Mouse (Mus musculus) liver, embryonic 12.5 days (tissue): ENCODE data around the gene Tbc1d9. TPM values are rescaled to one million over a fixed set of nuclear protein-coding genes. Genes with fewer than 3 reads are reported as not detected.

Source experiments
- ATAC-seq: fragments of 200-750 bp; cut with Nextera tagmentation; 2 replicates; pipeline ENCODE4 v1.8.0; 2017; ENCODE audit warnings: moderate number of reproducible peaks, mild to moderate bottlenecking, moderate library complexity
- H3K27ac ChIP-seq: fragments of 300-500 bp; sonication (generic); 2 replicates; pipeline ENCODE4 v1.5.1; 2016; ENCODE audit warnings: mild to moderate bottlenecking
- H3K27me3 ChIP-seq: fragments of 300-500 bp; sonication (generic); replicated peaks from 2 replicates; pipeline ENCODE4 v1.6.1; 2016; ENCODE audit warnings: mild to moderate bottlenecking, moderate library complexity
- H3K36me3 ChIP-seq: fragments of 300-500 bp; sonication (generic); 2 replicates; pipeline ENCODE4 v1.6.1; 2016; ENCODE audit warnings: mild to moderate bottlenecking, moderate library complexity
- H3K4me1 ChIP-seq: fragments of 300-500 bp; sonication (generic); 2 replicates; pipeline ENCODE4 v1.6.1; 2016
- H3K4me2 ChIP-seq: fragments of 300-500 bp; sonication (generic); 2 replicates; pipeline ENCODE4 v1.6.1; 2016; ENCODE audit warnings: mild to moderate bottlenecking, moderate library complexity
- H3K4me3 ChIP-seq: fragments of 300-500 bp; sonication (generic); 2 replicates; pipeline ENCODE4 v1.5.1; 2016; ENCODE audit warnings: mild to moderate bottlenecking, moderate library complexity
- H3K9ac ChIP-seq: fragments of 300-500 bp; sonication (generic); 2 replicates; pipeline ENCODE4 v1.6.1; 2016; ENCODE audit warnings: mild to moderate bottlenecking, moderate library complexity
- H3K9me3 ChIP-seq: fragments of 300-500 bp; sonication (generic); replicated peaks from 2 replicates; pipeline ENCODE4 v1.6.1; 2016; ENCODE audit warnings: mild to moderate bottlenecking, moderate library complexity
- WGBS: fragments of 180-500 bp; shearing (Covaris S2); methylation state at CpG from one replicate; pipeline ENCODE4 v1.1.7; 2016; ENCODE audit not compliant: insufficient replicate concordance; 5-methylcytosine and 5-hydroxymethylcytosine counted together
- polyA plus RNA-seq: library from polyadenylated mRNA; unstranded; fragments of >200 nt; fragmentation: Nextera tagmentation; extraction: Ambion mirVana; gene quantifications from 2 replicates; pipeline ENCODE4 v1.2.1, GENCODE M21; 2016

Tbc1d9 gene
- polyA plus RNA-seq: 0.60 and 0.72 TPM in 2 replicates

- no peaks in the 10 kb centered on the region for H3K36me3 ChIP-seq
- H3K27me3 ChIP-seq: peaks cover 50% of the 10 kb centered on the region
- WGBS: 2% methylated on average over 63 of the region's 63 CpGs
Observed at GRCm38 (mm10) chr8:83165235-83165930, at the start of gene Tbc1d9. Gene Tbc1d9, plus strand, starts transcription at chr8:83165352.

GRCm38 (mm10) chr8:83135086-83135485, 30.1 kb upstream of the Tbc1d9 start:
- Histone ChIP-seq H3K36me3 (no peaks in the 10 kb centered on the region), H3K27ac (no peak overlapping the region), H3K9ac (no peak overlapping the region), H3K4me1 (no peaks in the 10 kb centered on the region), H3K4me2 (no peak overlapping the region), H3K4me3 (no peak overlapping the region), H3K27me3 (no peaks in the 10 kb centered on the region), H3K9me3 (no peaks in the 10 kb centered on the region)
- 52% methylated on average over 2 of the region's 2 CpGs for WGBS
- no peak for ATAC-seq

More at GRCm38 (mm10) chr8:83165235-83165930, at the start of gene Tbc1d9:
- H3K4me3 ChIP-seq: peak within 1 kb of the TSS; percentile 62
- peak within 1 kb of the TSS; percentile 62 for H3K9ac ChIP-seq
- H3K4me2 ChIP-seq: peak within 1 kb of the TSS; percentile 81
- peak within 1 kb of the TSS; percentile 65 for H3K27ac ChIP-seq
- H3K4me1 ChIP-seq: peaks cover 7% of the 10 kb centered on the region; the same call in 1 of the 2 replicates
- H3K9me3 ChIP-seq: no peaks in the 10 kb centered on the region
- peak; percentile 78 for ATAC-seq

GRCm38 (mm10) chr8:83140068-83140467, 25.1 kb upstream of the Tbc1d9 start:
- no peaks in the 10 kb centered on the region for H3K27me3 ChIP-seq
- H3K9me3 ChIP-seq: no peaks in the 10 kb centered on the region
- no peak overlapping the region for H3K9ac ChIP-seq
- no peak overlapping the region for H3K4me2 ChIP-seq
- H3K27ac ChIP-seq: no peak overlapping the region
- H3K4me1 ChIP-seq: no peaks in the 10 kb centered on the region
- H3K4me3 ChIP-seq: no peak overlapping the region
- H3K36me3 ChIP-seq: no peaks in the 10 kb centered on the region
- no peak for ATAC-seq
- 43% methylated on average over 1 of the region's 1 CpGs for WGBS

- ATAC-seq: 0 out of 2 replicates have a peak, but pooled peaks have one; percentile 37
- H3K9me3 ChIP-seq: no peaks in the 10 kb centered on the region
- no peaks in the 10 kb centered on the region for H3K36me3 ChIP-seq
- no peak overlapping the region for H3K9ac ChIP-seq
- no peaks in the 10 kb centered on the region for H3K27me3 ChIP-seq
- no peak overlapping the region for H3K4me3 ChIP-seq
- H3K4me2 ChIP-seq: no peak overlapping the region
- H3K27ac ChIP-seq: no peak overlapping the region
- 15% methylated on average over 3 of the region's 3 CpGs for WGBS
- H3K4me1 ChIP-seq: no peaks in the 10 kb centered on the region
Observed at GRCm38 (mm10) chr8:83140701-83141111, 24.4 kb upstream of the Tbc1d9 start.

- ATAC-seq: no peak
- Histone ChIP-seq H3K9me3 (no peaks in the 10 kb centered on the region), H3K36me3 (no peaks in the 10 kb centered on the region), H3K27ac (no peak overlapping the region), H3K27me3 (no peaks in the 10 kb centered on the region), H3K4me2 (no peak overlapping the region), H3K4me3 (no peak overlapping the region), H3K9ac (no peak overlapping the region), H3K4me1 (no peaks in the 10 kb centered on the region)
- 50% methylated on average over 5 of the region's 5 CpGs for WGBS
Observed at GRCm38 (mm10) chr8:83141358-83141757, 23.8 kb upstream of the Tbc1d9 start.

- no peak overlapping the region for H3K9ac ChIP-seq
- no peak overlapping the region for H3K4me3 ChIP-seq
- H3K27me3 ChIP-seq: no peaks in the 10 kb centered on the region
- H3K4me2 ChIP-seq: no peak overlapping the region
- no peaks in the 10 kb centered on the region for H3K36me3 ChIP-seq
- ATAC-seq: no peak
- H3K27ac ChIP-seq: no peak overlapping the region
- WGBS: 56% methylated on average over 4 of the region's 4 CpGs
- no peaks in the 10 kb centered on the region for H3K9me3 ChIP-seq
- H3K4me1 ChIP-seq: no peaks in the 10 kb centered on the region
Observed at GRCm38 (mm10) chr8:83144601-83145000, 20.6 kb upstream of the Tbc1d9 start.

- WGBS: 60% methylated on average over 3 of the region's 3 CpGs
- Histone ChIP-seq H3K9me3 (no peaks in the 10 kb centered on the region), H3K4me1 (no peaks in the 10 kb centered on the region), H3K36me3 (no peaks in the 10 kb centered on the region), H3K27me3 (no peaks in the 10 kb centered on the region), H3K4me3 (no peak overlapping the region), H3K27ac (no peak overlapping the region), H3K4me2 (no peak overlapping the region), H3K9ac (no peak overlapping the region)
- no peak for ATAC-seq
Observed at GRCm38 (mm10) chr8:83145421-83145820, 19.7 kb upstream of the Tbc1d9 start.

GRCm38 (mm10) chr8:83149124-83149523, 16.0 kb upstream of the Tbc1d9 start:
- no peak for ATAC-seq
- Histone ChIP-seq H3K27me3 (no peaks in the 10 kb centered on the region), H3K9ac (no peak overlapping the region), H3K4me3 (no peak overlapping the region), H3K36me3 (no peaks in the 10 kb centered on the region), H3K4me2 (no peak overlapping the region), H3K4me1 (no peaks in the 10 kb centered on the region), H3K9me3 (no peaks in the 10 kb centered on the region), H3K27ac (no peak overlapping the region)
- WGBS: 77% methylated on average over 6 of the region's 6 CpGs

GRCm38 (mm10) chr8:83152055-83152454, 13.1 kb upstream of the Tbc1d9 start:
- Histone ChIP-seq H3K4me2 (no peak overlapping the region), H3K27me3 (no peaks in the 10 kb centered on the region), H3K4me3 (no peak overlapping the region), H3K4me1 (0 out of 2 replicates have a peak, but pooled peaks cover 4% of the 10 kb centered on the region), H3K36me3 (no peaks in the 10 kb centered on the region), H3K9ac (no peak overlapping the region), H3K9me3 (no peaks in the 10 kb centered on the region), H3K27ac (no peak overlapping the region)
- WGBS: 62% methylated on average over 2 of the region's 2 CpGs
- ATAC-seq: no peak

- no peak for ATAC-seq
- H3K9me3 ChIP-seq: no peaks in the 10 kb centered on the region
- no peak overlapping the region for H3K9ac ChIP-seq
- no peaks in the 10 kb centered on the region for H3K27me3 ChIP-seq
- no peak overlapping the region for H3K4me3 ChIP-seq
- H3K27ac ChIP-seq: no peak overlapping the region
- 0 out of 2 replicates have a peak, but pooled peaks cover 4% of the 10 kb centered on the region for H3K4me1 ChIP-seq
- 33% methylated on average over 4 of the region's 4 CpGs for WGBS
- H3K4me2 ChIP-seq: no peak overlapping the region
- H3K36me3 ChIP-seq: no peaks in the 10 kb centered on the region
Observed at GRCm38 (mm10) chr8:83152470-83152869, 12.7 kb upstream of the Tbc1d9 start.

- no peak overlapping the region for H3K9ac ChIP-seq
- H3K9me3 ChIP-seq: no peaks in the 10 kb centered on the region
- no peak overlapping the region for H3K27ac ChIP-seq
- WGBS: 28% methylated on average over 4 of the region's 4 CpGs
- no peaks in the 10 kb centered on the region for H3K27me3 ChIP-seq
- no peak for ATAC-seq
- H3K4me1 ChIP-seq: 0 out of 2 replicates have a peak, but pooled peaks cover 4% of the 10 kb centered on the region
- no peaks in the 10 kb centered on the region for H3K36me3 ChIP-seq
- H3K4me2 ChIP-seq: no peak overlapping the region
- no peak overlapping the region for H3K4me3 ChIP-seq
Observed at GRCm38 (mm10) chr8:83155110-83155509, 10.0 kb upstream of the Tbc1d9 start.

- no peak overlapping the region for H3K9ac ChIP-seq
- WGBS: 30% methylated on average over 3 of the region's 3 CpGs
- H3K36me3 ChIP-seq: no peaks in the 10 kb centered on the region
- H3K27me3 ChIP-seq: peaks cover 4% of the 10 kb centered on the region; the same call in 1 of the 2 replicates
- H3K4me3 ChIP-seq: no peak overlapping the region
- no peak overlapping the region for H3K4me2 ChIP-seq
- no peak for ATAC-seq
- H3K27ac ChIP-seq: no peak overlapping the region
- 0 out of 2 replicates have a peak, but pooled peaks cover 4% of the 10 kb centered on the region for H3K4me1 ChIP-seq
- no peaks in the 10 kb centered on the region for H3K9me3 ChIP-seq
Observed at GRCm38 (mm10) chr8:83158971-83159370, 6.2 kb upstream of the Tbc1d9 start.
